Mouse (Mus musculus) right cerebral cortex, postnatal 14 days (tissue): ENCODE measurements around the gene Pianp.

Experiments used
- DNase-seq: peaks from one replicate; pipeline ENCODE4 v3.0.0; 2022

The Pianp gene

GRCm38 (mm10) chr6:125008586-125009128 lies 12.2 kb downstream of the Pianp start:
- DNase-seq: peak; percentile 96

- no peak for DNase-seq
These were observed 12.5 kb downstream of the Pianp start, which contains the start of gene Zfp384 for GRCm38 (mm10) chr6:125009129-125009180. Zfp384 (plus strand) TSS chr6:125009145.

- peak; percentile 76 for DNase-seq
These were observed 12.9 kb downstream of the Pianp start for GRCm38 (mm10) chr6:125009181-125010073.

- no peak for DNase-seq
These were observed 21.2 kb downstream of the Pianp start for GRCm38 (mm10) chr6:125017682-125018081.

GRCm38 (mm10) chr6:125030532-125030931 lies 34.0 kb downstream of the Pianp start:
- DNase-seq: peak; percentile 30

GRCm38 (mm10) chr6:125031604-125032003 lies 35.1 kb downstream of the Pianp start:
- no peak for DNase-seq

- no peak for DNase-seq
These were observed 42.2 kb downstream of the Pianp start for GRCm38 (mm10) chr6:125038666-125039065.

- no peak for DNase-seq
These were observed 42.6 kb downstream of the Pianp start for GRCm38 (mm10) chr6:125039131-125039530.

GRCm38 (mm10) chr6:125039533-125040153 lies 43.1 kb downstream of the Pianp start, which contains the start of gene Ing4:
Ing4 (plus strand) TSS chr6:125039760.
- peak; percentile 90 for DNase-seq

- DNase-seq: no peak
These were observed 43.7 kb downstream of the Pianp start for GRCm38 (mm10) chr6:125040221-125040620.

GRCm38 (mm10) chr6:125041047-125041446 lies 44.6 kb downstream of the Pianp start:
- no peak for DNase-seq

- no peak for DNase-seq
These were observed 45.6 kb downstream of the Pianp start for GRCm38 (mm10) chr6:125042081-125042480.

- peak; percentile 87 for DNase-seq
These were observed 50.2 kb downstream of the Pianp start for GRCm38 (mm10) chr6:125046691-125047090.

GRCm38 (mm10) chr6:125049678-125050077 lies 53.2 kb downstream of the Pianp start, which contains the start of gene Acrbp:
Acrbp (plus strand) TSS chr6:125049689.
- DNase-seq: no peak

- DNase-seq: no peak
These were observed 54.7 kb downstream of the Pianp start for GRCm38 (mm10) chr6:125051237-125051636.
